Mouse (Mus musculus) stomach, postnatal 0 days (tissue): ENCODE measurements at regions not wholly inside any gene's neighbourhood (a gene's known extent, or its start where the extent isn't known, plus 50 kb on each side); places are given as distances from the start of the nearest gene placed in this dataset.

ENCODE experiments used
- CTCF ChIP-seq: IDR thresholded peaks from 2 replicates; pipeline ENCODE4 v1.5.1; 2016; ENCODE audit warnings: antibody characterized with exemption, low read depth, mild to moderate bottlenecking, moderate library complexity
- EP300 ChIP-seq: optimal IDR thresholded peaks from 2 replicates; pipeline ENCODE3; 2016; ENCODE audit warnings: antibody characterized with exemption

- TF ChIP-seq CTCF (no peak), EP300 (no peak)
Observed at GRCm38 (mm10) chr5:132784791-132785190, 241.6 kb upstream of the Auts2 start.
